Mouse (Mus musculus): ENCODE results near the gene Bzw1. TPM values are rescaled to one million over a fixed set of nuclear protein-coding genes. Genes with fewer than 3 reads are reported as not detected.
"Not testable (repeated sequence)": the region's sequence is repeated elsewhere in the genome, so short reads cannot be mapped to it uniquely, and the experiment has no call there.

The Bzw1 gene
- polyA plus RNA-seq, 1 experiment from 2014 or later, result 384 TPM

- 77% methylated on average over 2 of the region's 2 CpGs for WGBS
- H3K4me3 ChIP-seq, result no peak overlapping the region
- peaks cover 6% of the 10 kb centered on the region for H3K4me1 ChIP-seq
- peaks cover 4% of the 10 kb centered on the region; the same call in 1 of the 2 replicates for H3K9me3 ChIP-seq
- no peaks in the 10 kb centered on the region for H3K27me3 ChIP-seq
- no peak overlapping the region for H3K9ac ChIP-seq
- no peak for ATAC-seq (ENCODE audit: low FRiP score, low read depth)
- H3K27ac ChIP-seq, result no peak overlapping the region
- no peak overlapping the region for H3K4me2 ChIP-seq (replicated peaks)
- no peaks in the 10 kb centered on the region for H3K36me3 ChIP-seq
Observed at GRCm38 (mm10) chr1:58369716-58370115, 23.0 kb upstream of the Bzw1 start.

- H3K27ac ChIP-seq; H3K4me2 ChIP-seq (replicated peaks); H3K9me3 ChIP-seq; H3K36me3 ChIP-seq; H3K4me1 ChIP-seq; H3K27me3 ChIP-seq; ATAC-seq (ENCODE audit: low FRiP score, low read depth); H3K9ac ChIP-seq; H3K4me3 ChIP-seq: not testable (repeated sequence)
- WGBS, result 81% methylated on average over 2 of the region's 2 CpGs
Observed at GRCm38 (mm10) chr1:58374266-58374665, 18.4 kb upstream of the Bzw1 start.

GRCm38 (mm10) chr1:58375574-58376147 is 17.0 kb upstream of the Bzw1 start:
- no peak for ATAC-seq (ENCODE audit: low FRiP score, low read depth)
- no peaks in the 10 kb centered on the region for H3K27me3 ChIP-seq
- no peak overlapping the region for H3K27ac ChIP-seq
- no peaks in the 10 kb centered on the region for H3K36me3 ChIP-seq
- no peak overlapping the region for H3K4me3 ChIP-seq
- 76% methylated on average over 3 of the region's 3 CpGs for WGBS
- H3K9me3 ChIP-seq, result no peaks in the 10 kb centered on the region
- H3K9ac ChIP-seq, result no peak overlapping the region
- no peaks in the 10 kb centered on the region for H3K4me1 ChIP-seq
- H3K4me2 ChIP-seq (replicated peaks), result no peak overlapping the region

GRCm38 (mm10) chr1:58382586-58383281 is 10.0 kb upstream of the Bzw1 start:
- H3K4me1 ChIP-seq, result no peaks in the 10 kb centered on the region
- H3K27me3 ChIP-seq, result no peaks in the 10 kb centered on the region
- no peaks in the 10 kb centered on the region for H3K36me3 ChIP-seq
- H3K4me3 ChIP-seq, result no peak overlapping the region
- no peaks in the 10 kb centered on the region for H3K9me3 ChIP-seq
- H3K4me2 ChIP-seq (replicated peaks), result no peak overlapping the region
- no peak overlapping the region for H3K27ac ChIP-seq
- 69% methylated on average over 5 of the region's 5 CpGs for WGBS
- no peak overlapping the region for H3K9ac ChIP-seq
- no peak for ATAC-seq (ENCODE audit: low FRiP score, low read depth)

GRCm38 (mm10) chr1:58391421-58392267 is 1.1 kb upstream of the Bzw1 start:
- H3K4me1 ChIP-seq, result peaks cover 22% of the 10 kb centered on the region
- peaks cover 21% of the 10 kb centered on the region for H3K36me3 ChIP-seq
- no peak for ATAC-seq (ENCODE audit: low FRiP score, low read depth)
- peak overlapping the region; percentile 97 for H3K9ac ChIP-seq
- no peaks in the 10 kb centered on the region for H3K9me3 ChIP-seq
- peak overlapping the region; percentile 95 for H3K4me3 ChIP-seq
- H3K4me2 ChIP-seq (replicated peaks), result peak overlapping the region; percentile 81
- peak overlapping the region; percentile 98; the same call in 1 of the 2 replicates for H3K27ac ChIP-seq
- WGBS, result 40% methylated on average over 19 of the region's 19 CpGs
- no peaks in the 10 kb centered on the region for H3K27me3 ChIP-seq

GRCm38 (mm10) chr1:58392268-58392651 is 438 bp upstream of the Bzw1 start:
- peak overlapping the region; percentile 95 for H3K4me3 ChIP-seq
- H3K4me2 ChIP-seq (replicated peaks), result peak overlapping the region; percentile 81
- peaks cover 22% of the 10 kb centered on the region for H3K4me1 ChIP-seq
- peak overlapping the region; percentile 97 for H3K9ac ChIP-seq
- ATAC-seq (ENCODE audit: low FRiP score, low read depth), result 0 out of 2 replicates have a peak, but pooled peaks have one; percentile 1
- H3K27ac ChIP-seq, result peak overlapping the region; percentile 98
- H3K9me3 ChIP-seq, result no peaks in the 10 kb centered on the region
- under 1% methylated on average over 16 of the region's 16 CpGs for WGBS
- H3K36me3 ChIP-seq, result peaks cover 27% of the 10 kb centered on the region
- H3K27me3 ChIP-seq, result no peaks in the 10 kb centered on the region

GRCm38 (mm10) chr1:58393284-58394195 is 842 bp downstream of the Bzw1 start:
- peak overlapping the region; percentile 95 for H3K4me3 ChIP-seq
- H3K36me3 ChIP-seq, result peaks cover 40% of the 10 kb centered on the region
- peak overlapping the region; percentile 97 for H3K9ac ChIP-seq
- under 1% methylated on average over 73 of the region's 90 CpGs for WGBS
- no peaks in the 10 kb centered on the region for H3K27me3 ChIP-seq
- peaks cover 22% of the 10 kb centered on the region for H3K4me1 ChIP-seq
- H3K4me2 ChIP-seq (replicated peaks), result peak overlapping the region; percentile 81
- peak overlapping the region; percentile 98 for H3K27ac ChIP-seq
- no peaks in the 10 kb centered on the region for H3K9me3 ChIP-seq
- peak; percentile 46 for ATAC-seq (ENCODE audit: low FRiP score, low read depth)

GRCm38 (mm10) chr1:58395341-58395740 is 2.6 kb downstream of the Bzw1 start:
- peaks cover 56% of the 10 kb centered on the region for H3K36me3 ChIP-seq
- 91% methylated on average over 3 of the region's 3 CpGs for WGBS

GRCm38 (mm10) chr1:58396179-58396578 is 3.5 kb downstream of the Bzw1 start:
- no peak overlapping the region for H3K4me2 ChIP-seq (replicated peaks)
- no peak for ATAC-seq (ENCODE audit: low FRiP score, low read depth)
- H3K27me3 ChIP-seq, result no peaks in the 10 kb centered on the region
- H3K27ac ChIP-seq, result no peak overlapping the region
- H3K4me1 ChIP-seq, result peaks cover 19% of the 10 kb centered on the region
- H3K9me3 ChIP-seq, result no peaks in the 10 kb centered on the region
- H3K4me3 ChIP-seq, result no peak overlapping the region
- peaks cover 65% of the 10 kb centered on the region for H3K36me3 ChIP-seq
- WGBS, result 95% methylated on average over 1 of the region's 1 CpGs
- H3K9ac ChIP-seq, result no peak overlapping the region

More at GRCm38 (mm10) chr1:58395341-58395740, 2.6 kb downstream of the Bzw1 start:
- no peak overlapping the region for H3K4me3 ChIP-seq
- H3K9ac ChIP-seq, result no peak overlapping the region
- no peak for ATAC-seq (ENCODE audit: low FRiP score, low read depth)
- H3K9me3 ChIP-seq, result no peaks in the 10 kb centered on the region
- peaks cover 22% of the 10 kb centered on the region for H3K4me1 ChIP-seq
- H3K27ac ChIP-seq, result no peak overlapping the region
- H3K27me3 ChIP-seq, result no peaks in the 10 kb centered on the region
- H3K4me2 ChIP-seq (replicated peaks), result no peak overlapping the region

GRCm38 (mm10) chr1:58397731-58398130 is 5.0 kb downstream of the Bzw1 start:
- no peak overlapping the region for H3K9ac ChIP-seq
- 97% methylated on average over 6 of the region's 6 CpGs for WGBS
- no peak overlapping the region for H3K27ac ChIP-seq
- peaks cover 79% of the 10 kb centered on the region for H3K36me3 ChIP-seq
- no peak for ATAC-seq (ENCODE audit: low FRiP score, low read depth)
- H3K4me2 ChIP-seq (replicated peaks), result no peak overlapping the region
- no peaks in the 10 kb centered on the region for H3K27me3 ChIP-seq
- no peaks in the 10 kb centered on the region for H3K9me3 ChIP-seq
- no peak overlapping the region for H3K4me3 ChIP-seq
- peaks cover 12% of the 10 kb centered on the region; the same call in 1 of the 2 replicates for H3K4me1 ChIP-seq

- Histone ChIP-seq H3K4me1 (no peaks in the 10 kb centered on the region), H3K4me3 (no peak overlapping the region), H3K27me3 (no peaks in the 10 kb centered on the region), H3K9ac (no peak overlapping the region), H3K4me2 (replicated peaks) (no peak overlapping the region), H3K27ac (no peak overlapping the region), H3K36me3 (peaks cover 90% of the 10 kb centered on the region), H3K9me3 (no peaks in the 10 kb centered on the region)
- 93% methylated on average over 6 of the region's 6 CpGs for WGBS
- ATAC-seq (ENCODE audit: low FRiP score, low read depth), result no peak
Observed at GRCm38 (mm10) chr1:58401396-58401795, 8.7 kb downstream of the Bzw1 start.
